Mouse (Mus musculus) cortical plate, adult 2 months (tissue): ENCODE data around the gene Tmem253. TPM values are rescaled to one million over a fixed set of nuclear protein-coding genes. Genes with fewer than 3 reads are reported as not detected.

Source experiments
- H3K27ac ChIP-seq: fragments of 200-500 bp; 2 replicates; pipeline ENCODE4 v1.5.1; 2012; ENCODE audit warnings: low read length, control low read depth, inconsistent platforms; ENCODE audit not compliant: insufficient read depth
- H3K4me1 ChIP-seq: fragments of 200-500 bp; 2 replicates; pipeline ENCODE4 v1.6.1; 2011; ENCODE audit warnings: low read length; ENCODE audit not compliant: control insufficient read depth, insufficient read depth
- H3K4me3 ChIP-seq: fragments of 200-500 bp; 2 replicates; pipeline ENCODE4 v1.5.1; 2011; ENCODE audit warnings: mild to moderate bottlenecking, low read length, control low read depth; ENCODE audit not compliant: insufficient read depth
- CTCF ChIP-seq: fragments of 200-500 bp; IDR thresholded peaks from 2 replicates; pipeline ENCODE4 v1.5.1; 2011; ENCODE audit warnings: mild to moderate bottlenecking, control low read depth, low read length; ENCODE audit not compliant: insufficient read depth; ENCODE audit errors: extremely low read depth
- POLR2A ChIP-seq: fragments of 200-500 bp; IDR thresholded peaks from 2 replicates; pipeline ENCODE4 v1.6.1; 2011; ENCODE audit warnings: mild to moderate bottlenecking, low read length, control low read depth; ENCODE audit not compliant: insufficient read depth; ENCODE audit errors: extremely low read depth
- polyA plus RNA-seq: library from polyadenylated mRNA; depleted of rRNA; stranded (reverse); fragments of >200 nt; gene quantifications from 2 replicates; pipeline ENCODE4 v1.2.3, GENCODE M21; 2012

Tmem253 gene
- polyA plus RNA-seq, 1 experiment, result 0.21 TPM

GRCm38 (mm10) chr14:51988731-51989130, 26.7 kb upstream of the Tmem253 start:
- no peak overlapping the region for H3K4me3 ChIP-seq
- no peak overlapping the region for H3K27ac ChIP-seq
- H3K4me1 ChIP-seq, result no peaks in the 10 kb centered on the region
- TF ChIP-seq CTCF (no peak), POLR2A (no peak)

GRCm38 (mm10) chr14:51989461-51989970, 25.9 kb upstream of the Tmem253 start:
- Histone ChIP-seq H3K4me1 (no peaks in the 10 kb centered on the region), H3K27ac (no peak overlapping the region), H3K4me3 (no peak overlapping the region)
- TF ChIP-seq POLR2A (no peak), CTCF (no peak)

- no peak overlapping the region for H3K4me3 ChIP-seq
- TF ChIP-seq POLR2A (no peak), CTCF (no peak)
- H3K4me1 ChIP-seq, result no peaks in the 10 kb centered on the region
- H3K27ac ChIP-seq, result no peak overlapping the region
These were observed 21.0 kb upstream of the Tmem253 start for GRCm38 (mm10) chr14:51994453-51994852.

GRCm38 (mm10) chr14:51995219-51995871, 20.1 kb upstream of the Tmem253 start:
- H3K4me1 ChIP-seq, result no peaks in the 10 kb centered on the region
- no peak for TF ChIP-seq POLR2A
- TF ChIP-seq CTCF, result no peak
- H3K27ac ChIP-seq, result no peak overlapping the region
- H3K4me3 ChIP-seq, result no peak overlapping the region

- TF ChIP-seq POLR2A (no peak), CTCF (peak; percentile 38)
- no peak overlapping the region for H3K27ac ChIP-seq
These were observed 19.1 kb upstream of the Tmem253 start for GRCm38 (mm10) chr14:51996231-51996841.

GRCm38 (mm10) chr14:51996866-51997265, 18.6 kb upstream of the Tmem253 start:
- TF ChIP-seq POLR2A, result no peak
- TF ChIP-seq CTCF, result no peak
- no peak overlapping the region for H3K27ac ChIP-seq
- no peak overlapping the region for H3K4me3 ChIP-seq

More at GRCm38 (mm10) chr14:51996231-51996841, 19.1 kb upstream of the Tmem253 start:
- H3K4me3 ChIP-seq, result no peak overlapping the region
- no peaks in the 10 kb centered on the region for H3K4me1 ChIP-seq

DNA sequence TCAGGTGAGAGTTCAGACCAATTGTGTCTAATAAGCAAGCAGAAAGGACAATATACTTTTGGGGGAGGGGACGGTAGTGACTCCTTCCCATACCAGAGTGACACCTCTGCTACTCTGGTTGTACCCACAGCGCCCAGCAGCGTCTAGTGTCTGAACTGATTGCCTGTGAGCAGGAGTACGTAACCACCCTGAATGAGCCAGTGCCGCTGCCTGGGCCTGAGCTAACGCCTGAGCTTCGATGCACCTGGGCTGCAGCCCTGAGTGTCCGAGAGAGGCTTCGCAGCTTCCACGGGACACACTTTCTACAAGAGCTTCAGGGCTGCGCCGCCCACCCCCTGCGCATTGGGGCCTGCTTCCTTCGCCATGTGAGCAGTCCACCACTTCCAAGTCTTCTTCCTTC, 18.0 kb upstream of the Tmem253 start:
- TF ChIP-seq POLR2A (no peak), CTCF (no peak)
- Histone ChIP-seq H3K4me3 (no peak overlapping the region), H3K27ac (no peak overlapping the region), H3K4me1 (no peaks in the 10 kb centered on the region)

More at GRCm38 (mm10) chr14:51996866-51997265, 18.6 kb upstream of the Tmem253 start:
- no peaks in the 10 kb centered on the region for H3K4me1 ChIP-seq

GRCm38 (mm10) chr14:52003981-52004495, 11.4 kb upstream of the Tmem253 start:
- Histone ChIP-seq H3K4me3 (peak overlapping the region; percentile 39), H3K4me1 (peaks cover 3% of the 10 kb centered on the region)
- peak; percentile 46; the same call in 1 of the 2 replicates for TF ChIP-seq POLR2A
- no peak for TF ChIP-seq CTCF

DNA sequence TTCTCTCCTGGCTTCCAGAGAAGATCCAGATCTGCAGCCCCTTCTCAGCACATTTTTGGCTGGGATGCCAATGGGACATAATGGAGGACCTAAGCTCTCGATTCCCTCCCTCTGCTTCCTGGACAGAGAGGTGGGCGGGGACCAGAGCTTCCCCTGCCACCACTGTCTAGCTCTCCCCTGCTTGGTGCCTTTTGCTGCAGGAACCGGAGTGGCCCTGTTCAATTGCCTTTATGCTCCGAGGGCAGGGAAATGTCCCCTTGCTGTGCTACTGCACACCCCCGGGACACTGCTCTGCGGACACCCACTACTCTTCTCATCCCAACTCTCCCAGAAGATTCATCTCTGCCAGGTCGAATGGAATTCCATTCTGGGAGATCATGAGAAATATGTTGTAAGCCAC, 10.3 kb upstream of the Tmem253 start:
- Histone ChIP-seq H3K4me1 (peaks cover 4% of the 10 kb centered on the region), H3K27ac (no peak overlapping the region), H3K4me3 (no peak overlapping the region)
- TF ChIP-seq POLR2A (no peak), CTCF (no peak)

More at GRCm38 (mm10) chr14:52003981-52004495, 11.4 kb upstream of the Tmem253 start:
- peak overlapping the region; percentile 69 for H3K27ac ChIP-seq
